In the genomic region with DNA sequence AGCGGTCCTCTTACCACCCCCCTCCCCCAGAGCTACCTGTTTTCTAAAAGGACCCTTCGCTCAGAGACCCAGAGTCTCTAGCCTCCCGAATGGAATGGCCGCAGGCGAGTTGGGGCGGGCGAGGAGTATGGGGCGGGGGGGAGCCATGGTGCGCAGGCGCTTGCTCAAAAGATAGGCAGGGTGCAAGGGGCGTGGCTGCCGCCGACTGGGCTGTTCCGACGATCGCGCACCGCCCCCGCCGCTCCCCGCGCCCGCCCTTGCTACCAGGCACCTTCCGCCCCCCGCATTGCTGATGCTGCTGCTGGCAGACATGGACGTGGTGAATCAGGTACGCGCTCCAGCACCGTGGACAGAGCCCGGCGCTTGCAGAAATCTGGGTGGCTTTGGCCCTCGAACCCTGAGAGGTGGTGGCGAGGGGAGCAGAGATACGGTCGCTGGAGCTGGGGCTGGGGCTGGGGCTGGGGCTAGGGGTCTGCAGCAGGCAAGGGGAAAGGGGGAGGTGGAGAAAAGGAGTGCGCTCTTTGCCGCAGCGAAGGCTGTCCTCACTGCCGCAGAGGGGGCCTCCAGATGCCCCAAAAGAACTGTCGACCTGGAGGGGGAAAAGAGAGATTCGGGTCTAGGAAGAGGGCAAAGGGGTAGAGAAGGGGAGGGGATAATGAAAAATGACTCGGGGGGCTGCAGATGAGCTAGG, we compare ENCODE assay signal across 7 mouse cellular contexts. TPM values are rescaled to one million over a fixed set of nuclear protein-coding genes. Genes with fewer than 3 reads are reported as not detected.
A peak's percentile ranks its signal among the peaks of the same experiment; 100 is the strongest.
DNase-seq lines count a peak whose midpoint lies in the region; ATAC-seq and TF ChIP-seq lines count a peak whose summit lies in the region.

Syp (plus strand) TSS at position 71 of the 691 bp plus-strand sequence.

- no peak for TF ChIP-seq POLR2A in kidney, adult 2 months (IDR thresholded peaks at IDR 0.05; ENCODE audit: low read depth, low read length)

- no peaks in the 10 kb centered on the region for H3K9me3 ChIP-seq in embryonic facial prominence, embryonic 10.5 days
- H3K9me3 ChIP-seq in limb, embryonic 11.5 days (ENCODE audit: control insufficient read depth, low read length), result no peaks in the 10 kb centered on the region
- H3K9me3 ChIP-seq in midbrain, embryonic 12.5 days, result no peaks in the 10 kb centered on the region

- H3K36me3 ChIP-seq in embryonic facial prominence, embryonic 10.5 days (replicated peaks), result no peaks in the 10 kb centered on the region
- no peaks in the 10 kb centered on the region for H3K36me3 ChIP-seq in kidney, adult 2 months (ENCODE audit: control insufficient read depth, insufficient read depth, low read length)
- no peaks in the 10 kb centered on the region for H3K36me3 ChIP-seq in limb, embryonic 11.5 days (ENCODE audit: control insufficient read depth, insufficient read depth, low read length)
- no peaks in the 10 kb centered on the region for H3K36me3 ChIP-seq in midbrain, embryonic 12.5 days

- peak within 1 kb of the TSS; percentile 54 for H3K4me3 ChIP-seq in embryonic facial prominence, embryonic 10.5 days
- peak within 1 kb of the TSS; percentile 45 for H3K4me3 ChIP-seq in kidney, adult 2 months (ENCODE audit: insufficient read depth, low read depth, low read length)
- peak within 1 kb of the TSS; percentile 20 for H3K4me3 ChIP-seq in limb, embryonic 11.5 days (ENCODE audit: low read depth, low read length)
- H3K4me3 ChIP-seq in midbrain, embryonic 12.5 days, result peak within 1 kb of the TSS; percentile 57

- no peak for TF ChIP-seq CTCF in kidney, adult 2 months (conservative IDR thresholded peaks at IDR 0.05; ENCODE audit: insufficient read depth, insufficient read length, low read depth, low read length)

- WGBS in embryonic facial prominence, embryonic 10.5 days, result 15% methylated on average over 42 of the region's 42 CpGs
- under 1% methylated on average over 42 of the region's 42 CpGs for WGBS in kidney, adult 2 months
- 15% methylated on average over 30 of the region's 42 CpGs for WGBS in limb, embryonic 11.5 days
- WGBS in midbrain, embryonic 12.5 days, result 27% methylated on average over 35 of the region's 42 CpGs

- H3K4me1 ChIP-seq in embryonic facial prominence, embryonic 10.5 days, result 0 out of 2 replicates have a peak, but pooled peaks cover 4% of the 10 kb centered on the region
- no peaks in the 10 kb centered on the region for H3K4me1 ChIP-seq in kidney, adult 2 months (ENCODE audit: control insufficient read depth, insufficient read depth, low read length)
- no peaks in the 10 kb centered on the region for H3K4me1 ChIP-seq in limb, embryonic 11.5 days (ENCODE audit: control insufficient read depth, insufficient read depth, low read length)
- H3K4me1 ChIP-seq in midbrain, embryonic 12.5 days, result no peaks in the 10 kb centered on the region

- H3K27ac ChIP-seq in embryonic facial prominence, embryonic 10.5 days (replicated peaks), result peak within 1 kb of the TSS; percentile 51; the same call in 1 of the 2 replicates
- no peak within 1 kb of the TSS for H3K27ac ChIP-seq in kidney, adult 2 months (ENCODE audit: insufficient read depth, low read depth, low read length)
- no peak within 1 kb of the TSS for H3K27ac ChIP-seq in limb, embryonic 11.5 days (replicated peaks; ENCODE audit: low read depth, low read length)
- peak within 1 kb of the TSS; percentile 39; the same call in 1 of the 2 replicates for H3K27ac ChIP-seq in midbrain, embryonic 12.5 days (replicated peaks)

- peak within 1 kb of the TSS; percentile 36 for H3K4me2 ChIP-seq in limb, embryonic 11.5 days (ENCODE audit: low read depth, severe bottlenecking)
- H3K4me2 ChIP-seq in midbrain, embryonic 12.5 days (replicated peaks), result peak within 1 kb of the TSS; percentile 54

- peaks cover 31% of the 10 kb centered on the region for H3K27me3 ChIP-seq in embryonic facial prominence, embryonic 10.5 days (replicated peaks; ENCODE audit: low read depth, poor library complexity, severe bottlenecking)
- H3K27me3 ChIP-seq in kidney, adult 2 months (replicated peaks; ENCODE audit: control insufficient read depth, insufficient read depth, low read length), result no peaks in the 10 kb centered on the region
- H3K27me3 ChIP-seq in limb, embryonic 11.5 days (ENCODE audit: control insufficient read depth, insufficient read depth, low read length), result peaks cover 6% of the 10 kb centered on the region; the same call in 1 of the 2 replicates
- no peaks in the 10 kb centered on the region for H3K27me3 ChIP-seq in midbrain, embryonic 12.5 days

- H3K9ac ChIP-seq in limb, embryonic 11.5 days (ENCODE audit: low read length), result no peak within 1 kb of the TSS
- peak within 1 kb of the TSS; percentile 65 for H3K9ac ChIP-seq in midbrain, embryonic 12.5 days (replicated peaks)

- ATAC-seq in limb, embryonic 11.5 days (ENCODE audit: insufficient number of reproducible peaks, low FRiP score, low TSS enrichment, low read depth), result peak; percentile 75; the same call in 1 of the 2 replicates
- peak; percentile 89 for ATAC-seq in midbrain, embryonic 12.5 days (ENCODE audit: low FRiP score, low read depth)

- DNase-seq in adrenal gland, postnatal 36 days, result peak; percentile 85 to 87
- peak; percentile 92 for DNase-seq in embryonic facial prominence, embryonic 10.5 days (ENCODE audit: low spot score)
- peak; percentile 66 to 75 for DNase-seq in heart, adult 18-20 months
- peak; percentile 78 for DNase-seq in kidney, adult 2 months
- DNase-seq in limb, embryonic 11.5 days (ENCODE audit: low spot score), result peak; percentile 89
- DNase-seq in right cerebral cortex, postnatal 4 days, result peak; percentile 92

RNA-seq across cellular contexts. Expression of gene Syp, which starts in this region (rescaled TPM):
- 10 to 100 TPM; 32.8 to 48.6 TPM for total RNA-seq in adrenal gland, postnatal 36 days (2021)
- polyA plus RNA-seq in embryonic facial prominence, embryonic 10.5 days (2016; fragmentation: Nextera tagmentation; extraction: Ambion mirVana), result 9.3 and 9.7 TPM in 2 replicates
- total RNA-seq in heart, adult 18-20 months (2021), result 1 to 10 TPM; 2.2 to 4.1 TPM
- 8.0 and 9.2 TPM in 2 replicates for polyA plus RNA-seq in kidney, adult 2 months (2012; rRNA removed)
- polyA plus RNA-seq in limb, embryonic 11.5 days (2014; fragmentation: Nextera tagmentation; extraction: Ambion mirVana), result 0.56 and 0.61 TPM in 2 replicates
- polyA plus RNA-seq in midbrain, embryonic 12.5 days (2016; fragmentation: Nextera tagmentation; extraction: Ambion mirVana), result 39.9 and 40.8 TPM in 2 replicates

Comparison
In these comparisons a context has a peak if more than half of its experiments do, and no peak if none do; other contexts are left out.
1. RNA of gene Syp (total RNA-seq): 32.8 to 48.6 TPM in adrenal gland, postnatal 36 days; 2.2 to 4.1 TPM in heart, adult 18-20 months; every median in the first group is over 4 times any median in the second.
2. Peak in DNase-seq, ATAC-seq, H3K4me3 ChIP-seq and H3K4me2 ChIP-seq in limb, embryonic 11.5 days; RNA of the gene not detected or under 1 TPM.
3. H3K27ac ChIP-seq: peak in embryonic facial prominence, embryonic 10.5 days (single experiment) and midbrain, embryonic 12.5 days (single experiment); none in kidney, adult 2 months (single experiment) and limb, embryonic 11.5 days (single experiment).
4. Peak in every context shown above with its lines, with median percentiles within 50 percentile points of each other: DNase-seq and H3K4me3 ChIP-seq.